Mouse (Mus musculus): Measurements from ENCODE around the gene Hsf4. TPM values are rescaled to one million over a fixed set of nuclear protein-coding genes. Genes with fewer than 3 reads are reported as not detected.
A peak's percentile ranks its signal among the peaks of the same experiment; 100 is the strongest.

Hsf4 gene
- total and polyA plus RNA-seq, 2 experiments: 4.4 to 11.0 TPM

DNA sequence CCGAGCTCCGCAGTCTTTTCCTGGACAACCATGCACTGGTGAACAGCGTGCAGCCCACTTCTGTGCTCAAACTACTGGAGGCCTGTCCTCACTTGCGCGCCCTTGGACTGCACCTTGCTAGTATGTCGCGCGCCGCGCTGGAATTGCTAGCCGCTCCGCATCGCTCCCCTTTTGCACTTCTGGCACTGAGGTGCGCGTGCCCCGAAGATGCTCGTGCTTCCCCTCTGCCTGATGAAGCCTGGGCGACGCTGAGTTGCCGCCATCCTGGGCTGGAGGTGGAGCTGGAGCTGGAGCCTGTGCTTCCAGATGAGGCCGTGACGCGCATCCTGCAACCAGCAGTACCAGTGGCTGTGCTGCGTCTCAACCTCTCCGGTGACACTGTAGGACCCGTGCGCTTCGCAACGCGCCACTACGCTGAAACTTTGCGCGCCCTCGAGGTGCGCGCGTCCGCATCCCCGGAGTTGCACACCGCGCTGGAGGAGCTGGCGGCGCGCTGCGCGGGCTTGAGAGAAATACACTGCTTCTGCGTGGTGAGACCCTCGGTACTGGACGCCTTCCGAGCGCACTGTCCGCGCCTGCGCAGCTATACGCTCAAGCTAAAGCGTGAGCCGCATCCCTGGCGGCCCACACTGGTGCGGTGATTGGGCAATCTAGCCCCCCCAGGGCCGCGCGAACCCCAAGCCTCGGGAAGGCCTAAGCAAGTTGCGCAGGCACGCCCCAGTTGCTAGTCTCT is 1.1 kb upstream of the Hsf4 start:
- H3K27me3 ChIP-seq (ENCODE audit: control insufficient read depth, insufficient read depth, low read length): no peaks in the 10 kb centered on the region
- WGBS: 27% methylated on average over 65 of the region's 65 CpGs
- peak overlapping the region; percentile 78 for H3K4me3 ChIP-seq (ENCODE audit: insufficient read depth, low read depth, low read length)
- H3K27ac ChIP-seq (replicated peaks; ENCODE audit: insufficient read depth, low read depth, low read length): peak overlapping the region; percentile 86
- TF ChIP-seq POLR2A (IDR thresholded peaks at IDR 0.05; ENCODE audit: extremely low read depth, insufficient read depth, low read length): no peak
- no peak for TF ChIP-seq CTCF (IDR thresholded peaks at IDR 0.05; ENCODE audit: low read depth, low read length)
- peak overlapping the region; percentile 87 for H3K9ac ChIP-seq (ENCODE audit: low read depth, low read length)
- no peaks in the 10 kb centered on the region for H3K36me3 ChIP-seq (ENCODE audit: control insufficient read depth, insufficient read depth, low read length)
- DNase-seq (ENCODE audit: extremely low read depth, low read depth, low spot score): no peak
- H3K79me2 ChIP-seq (ENCODE audit: control insufficient read depth, insufficient read depth, low read length): peaks cover 13% of the 10 kb centered on the region
- peaks cover 20% of the 10 kb centered on the region for H3K4me1 ChIP-seq (ENCODE audit: control insufficient read depth, insufficient read depth, low read length)

DNA sequence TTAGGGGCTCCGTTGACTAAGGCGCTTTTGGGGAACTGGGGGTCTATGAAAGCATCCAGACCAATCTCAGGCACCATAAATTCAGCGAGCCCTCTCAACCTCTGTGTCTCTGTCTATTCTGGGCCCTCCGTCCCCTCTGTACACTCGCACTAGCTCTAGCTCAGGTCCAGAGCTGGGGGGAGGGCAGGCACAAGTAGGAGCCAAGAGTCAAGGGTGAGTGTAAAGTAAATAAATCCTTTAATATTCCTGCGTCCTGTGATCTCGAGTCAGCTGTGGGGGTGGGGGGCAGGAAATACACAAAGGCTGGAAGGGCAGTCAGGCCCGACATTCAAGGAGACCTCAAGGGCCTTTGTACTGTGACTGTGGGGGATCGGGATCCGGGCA is 534 bp upstream of the Hsf4 start:
- Histone ChIP-seq H3K27ac (replicated peaks; ENCODE audit: insufficient read depth, low read depth, low read length) (peak overlapping the region; percentile 86), H3K36me3 (ENCODE audit: control insufficient read depth, insufficient read depth, low read length) (no peaks in the 10 kb centered on the region), H3K27me3 (ENCODE audit: control insufficient read depth, insufficient read depth, low read length) (no peaks in the 10 kb centered on the region), H3K9ac (ENCODE audit: low read depth, low read length) (peak overlapping the region; percentile 92), H3K79me2 (ENCODE audit: control insufficient read depth, insufficient read depth, low read length) (peaks cover 11% of the 10 kb centered on the region), H3K4me1 (ENCODE audit: control insufficient read depth, insufficient read depth, low read length) (peaks cover 18% of the 10 kb centered on the region), H3K4me3 (ENCODE audit: insufficient read depth, low read depth, low read length) (peak overlapping the region; percentile 78)
- 10% methylated on average over 10 of the region's 10 CpGs for WGBS
- DNase-seq (ENCODE audit: extremely low read depth, low read depth, low spot score): peak; percentile 90
- TF ChIP-seq POLR2A (IDR thresholded peaks at IDR 0.05; ENCODE audit: extremely low read depth, insufficient read depth, low read length): no peak
- no peak for TF ChIP-seq CTCF (IDR thresholded peaks at IDR 0.05; ENCODE audit: low read depth, low read length)

DNA sequence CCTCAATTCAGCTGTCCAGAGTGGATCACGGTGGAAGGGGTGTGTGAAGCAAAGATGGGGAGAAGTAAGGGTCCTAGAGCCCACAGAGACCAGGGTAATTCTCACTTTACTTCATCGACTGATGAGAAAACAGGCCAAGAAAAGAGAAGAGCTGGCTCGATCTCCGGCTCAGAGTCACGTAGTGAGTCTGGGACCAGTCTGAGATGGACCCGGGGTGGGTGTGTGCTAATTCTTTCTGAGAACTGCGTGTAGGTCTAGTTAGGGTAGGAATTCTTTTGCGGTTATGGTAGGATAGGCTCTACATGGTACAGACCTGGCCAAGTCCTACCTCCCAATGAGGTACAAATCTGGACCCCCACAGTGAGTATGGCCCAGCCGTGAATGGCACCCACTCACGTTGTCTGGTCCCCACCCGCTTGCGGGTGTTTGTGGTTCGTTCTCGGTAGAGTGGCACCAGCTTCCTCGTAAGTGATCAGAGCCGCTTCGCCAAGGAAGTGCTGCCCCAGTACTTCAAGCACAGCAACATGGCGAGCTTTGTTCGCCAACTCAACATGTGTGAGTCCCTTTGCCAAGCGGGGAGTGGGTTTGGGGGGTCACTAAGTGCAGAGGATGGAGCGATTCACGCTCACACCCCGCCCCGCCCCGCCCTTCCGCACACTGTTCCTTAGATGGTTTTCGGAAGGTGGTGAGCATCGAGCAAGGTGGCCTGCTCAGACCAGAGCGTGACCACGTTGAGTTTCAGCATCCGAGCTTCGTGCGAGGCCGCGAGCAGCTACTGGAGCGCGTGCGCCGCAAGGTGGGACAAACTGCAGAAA is 707 bp downstream of the Hsf4 start:
- Histone ChIP-seq H3K9ac (ENCODE audit: low read depth, low read length) (peak overlapping the region; percentile 92), H3K79me2 (ENCODE audit: control insufficient read depth, insufficient read depth, low read length) (peaks cover 7% of the 10 kb centered on the region), H3K4me1 (ENCODE audit: control insufficient read depth, insufficient read depth, low read length) (peaks cover 15% of the 10 kb centered on the region), H3K27ac (replicated peaks; ENCODE audit: insufficient read depth, low read depth, low read length) (peak overlapping the region; percentile 71), H3K4me3 (ENCODE audit: insufficient read depth, low read depth, low read length) (peak overlapping the region; percentile 78), H3K27me3 (ENCODE audit: control insufficient read depth, insufficient read depth, low read length) (no peaks in the 10 kb centered on the region), H3K36me3 (ENCODE audit: control insufficient read depth, insufficient read depth, low read length) (no peaks in the 10 kb centered on the region)
- WGBS: 40% methylated on average over 39 of the region's 39 CpGs
- no peak for DNase-seq (ENCODE audit: extremely low read depth, low read depth, low spot score)
- TF ChIP-seq CTCF (IDR thresholded peaks at IDR 0.05; ENCODE audit: low read depth, low read length) (no peak), POLR2A (IDR thresholded peaks at IDR 0.05; ENCODE audit: extremely low read depth, insufficient read depth, low read length) (no peak)

GRCm38 (mm10) chr8:105270916-105271186 is 1.2 kb downstream of the Hsf4 start:
- no peak for DNase-seq (ENCODE audit: extremely low read depth, low read depth, low spot score)
- TF ChIP-seq CTCF (IDR thresholded peaks at IDR 0.05; ENCODE audit: low read depth, low read length): no peak
- TF ChIP-seq POLR2A (IDR thresholded peaks at IDR 0.05; ENCODE audit: extremely low read depth, insufficient read depth, low read length): no peak
- peaks cover 7% of the 10 kb centered on the region for H3K79me2 ChIP-seq (ENCODE audit: control insufficient read depth, insufficient read depth, low read length)
- 49% methylated on average over 11 of the region's 11 CpGs for WGBS
- H3K36me3 ChIP-seq (ENCODE audit: control insufficient read depth, insufficient read depth, low read length): no peaks in the 10 kb centered on the region
- no peak overlapping the region for H3K4me3 ChIP-seq (ENCODE audit: insufficient read depth, low read depth, low read length)
- H3K27me3 ChIP-seq (ENCODE audit: control insufficient read depth, insufficient read depth, low read length): no peaks in the 10 kb centered on the region
- no peak overlapping the region for H3K9ac ChIP-seq (ENCODE audit: low read depth, low read length)
- H3K27ac ChIP-seq (replicated peaks; ENCODE audit: insufficient read depth, low read depth, low read length): no peak overlapping the region
- H3K4me1 ChIP-seq (ENCODE audit: control insufficient read depth, insufficient read depth, low read length): peaks cover 13% of the 10 kb centered on the region

- Histone ChIP-seq H3K36me3 (ENCODE audit: control insufficient read depth, insufficient read depth, low read length) (no peaks in the 10 kb centered on the region), H3K27me3 (ENCODE audit: control insufficient read depth, insufficient read depth, low read length) (no peaks in the 10 kb centered on the region), H3K4me3 (ENCODE audit: insufficient read depth, low read depth, low read length) (no peak overlapping the region), H3K9ac (ENCODE audit: low read depth, low read length) (no peak overlapping the region), H3K4me1 (ENCODE audit: control insufficient read depth, insufficient read depth, low read length) (peaks cover 5% of the 10 kb centered on the region), H3K79me2 (ENCODE audit: control insufficient read depth, insufficient read depth, low read length) (no peaks in the 10 kb centered on the region), H3K27ac (replicated peaks; ENCODE audit: insufficient read depth, low read depth, low read length) (no peak overlapping the region)
- WGBS: 46% methylated on average over 11 of the region's 11 CpGs
- TF ChIP-seq POLR2A (IDR thresholded peaks at IDR 0.05; ENCODE audit: extremely low read depth, insufficient read depth, low read length) (no peak), CTCF (IDR thresholded peaks at IDR 0.05; ENCODE audit: low read depth, low read length) (no peak)
- DNase-seq (ENCODE audit: extremely low read depth, low read depth, low spot score): no peak
Observed at GRCm38 (mm10) chr8:105275387-105275786, 5.8 kb downstream of the Hsf4 start.

DNA sequence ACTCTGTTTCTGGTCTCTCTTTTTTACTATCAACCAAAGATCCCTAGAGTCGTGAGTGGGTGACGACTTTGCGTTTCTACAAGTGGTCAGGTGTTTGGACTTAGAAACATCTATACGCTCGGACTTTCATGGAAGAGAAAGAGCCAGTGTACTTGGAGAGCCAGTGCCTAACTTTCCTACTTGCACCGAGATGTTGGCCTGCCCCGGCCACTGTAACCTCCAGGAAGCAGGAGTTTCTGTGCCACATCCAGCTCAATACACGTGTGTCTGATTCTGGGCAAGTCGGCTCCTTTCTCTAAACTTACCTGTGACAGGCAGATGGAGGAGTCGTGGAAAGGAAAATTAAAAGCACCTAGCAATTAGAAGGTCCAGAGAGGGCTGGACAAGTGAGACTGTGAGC is 6.2 kb downstream of the Hsf4 start, which contains the start of gene Nol3:
TSS of gene Nol3 (plus strand) at position 301 of the 400 bp plus-strand sequence.
- no peak within 1 kb of the TSS for H3K27ac ChIP-seq (replicated peaks; ENCODE audit: insufficient read depth, low read depth, low read length)
- no peaks in the 10 kb centered on the region for H3K79me2 ChIP-seq (ENCODE audit: control insufficient read depth, insufficient read depth, low read length)
- no peak for TF ChIP-seq CTCF (IDR thresholded peaks at IDR 0.05; ENCODE audit: low read depth, low read length)
- no peak for TF ChIP-seq POLR2A (IDR thresholded peaks at IDR 0.05; ENCODE audit: extremely low read depth, insufficient read depth, low read length)
- H3K9ac ChIP-seq (ENCODE audit: low read depth, low read length): peak within 1 kb of the TSS; percentile 55; the same call in 1 of the 2 replicates
- no peaks in the 10 kb centered on the region for H3K36me3 ChIP-seq (ENCODE audit: control insufficient read depth, insufficient read depth, low read length)
- H3K4me3 ChIP-seq (ENCODE audit: insufficient read depth, low read depth, low read length): peak within 1 kb of the TSS; percentile 48; the same call in 1 of the 2 replicates
- H3K27me3 ChIP-seq (ENCODE audit: control insufficient read depth, insufficient read depth, low read length): no peaks in the 10 kb centered on the region
- peaks cover 4% of the 10 kb centered on the region for H3K4me1 ChIP-seq (ENCODE audit: control insufficient read depth, insufficient read depth, low read length)
- 34% methylated on average over 10 of the region's 10 CpGs for WGBS
- no peak for DNase-seq (ENCODE audit: extremely low read depth, low read depth, low spot score)
